In genomic region chr17:25984556-25985305, GRCm38 (mm10) we compare ENCODE assay signal across 9 mouse cellular contexts. TPM values are rescaled to one million over a fixed set of nuclear protein-coding genes. Genes with fewer than 3 reads are reported as not detected.
DNase-seq lines count a peak whose midpoint lies in the region; ATAC-seq and TF ChIP-seq lines count a peak whose summit lies in the region.
"Had no signal": no experiment of that assay in that cellular context is flagged by ENCODE, and none has a peak within 500 bp of the region (broad histone marks: within the 10 kb centered on the region; RNA-seq: fewer than 3 reads in every experiment).

No protein-coding gene starts in this region.

- no peak for TF ChIP-seq POLR2A in embryonic fibroblast, embryonic 13.5 days (IDR thresholded peaks at IDR 0.05; ENCODE audit: low read depth, low read length)

- no peaks in the 10 kb centered on the region for H3K9me3 ChIP-seq in heart, embryonic 11.5 days (replicated peaks; ENCODE audit: control insufficient read depth, low read length)
- H3K9me3 ChIP-seq in limb, embryonic 11.5 days (ENCODE audit: control insufficient read depth, low read length) = no peaks in the 10 kb centered on the region
- H3K9me3 ChIP-seq in neural tube, embryonic 14.5 days (ENCODE audit: control insufficient read depth, low read length) = no peaks in the 10 kb centered on the region

- peak overlapping the region; percentile 61 for H3K27ac ChIP-seq in heart, embryonic 11.5 days (ENCODE audit: low read depth, low read length)
- peak overlapping the region; percentile 71; the same call in 1 of the 2 replicates for H3K27ac ChIP-seq in embryonic fibroblast, embryonic 13.5 days (ENCODE audit: insufficient read depth, low read length)
- H3K27ac ChIP-seq in limb, embryonic 11.5 days (replicated peaks; ENCODE audit: low read depth, low read length) = no peak overlapping the region
- peak overlapping the region; percentile 82 for H3K27ac ChIP-seq in neural tube, embryonic 14.5 days (ENCODE audit: low read depth, low read length)

- DNase-seq in heart, adult 11 months = no peak
- no peak for DNase-seq in limb, embryonic 11.5 days (ENCODE audit: low spot score)
- DNase-seq in right cerebral cortex, postnatal 14 days = no peak
- DNase-seq in gastrocnemius, postnatal 36 days = no peak

- peak overlapping the region; percentile 89 for H3K4me2 ChIP-seq in heart, embryonic 11.5 days
- H3K4me2 ChIP-seq in limb, embryonic 11.5 days (ENCODE audit: low read depth, severe bottlenecking) = peak overlapping the region; percentile 71
- H3K4me2 ChIP-seq in neural tube, embryonic 14.5 days (ENCODE audit: low read depth, low read length) = peak overlapping the region; percentile 54

- peak overlapping the region; percentile 87 for H3K9ac ChIP-seq in heart, embryonic 11.5 days (ENCODE audit: low read depth, low read length)
- H3K9ac ChIP-seq in limb, embryonic 11.5 days (ENCODE audit: low read length) = peak overlapping the region; percentile 92
- H3K9ac ChIP-seq in neural tube, embryonic 14.5 days (replicated peaks; ENCODE audit: low read depth, low read length) = peak overlapping the region; percentile 84

- peaks cover 57% of the 10 kb centered on the region for H3K79me2 ChIP-seq in C2C12 (ENCODE audit: control insufficient read depth, insufficient read depth)

- H3K36me3 ChIP-seq in heart, embryonic 11.5 days (ENCODE audit: control insufficient read depth, insufficient read depth, low read length) = 0 out of 2 replicates have a peak, but pooled peaks cover 2% of the 10 kb centered on the region
- peaks cover under 1% of the 10 kb centered on the region for H3K36me3 ChIP-seq in C2C12 (ENCODE audit: control insufficient read depth, insufficient read depth)
- H3K36me3 ChIP-seq in limb, embryonic 11.5 days (ENCODE audit: control insufficient read depth, insufficient read depth, low read length) = peaks cover 4% of the 10 kb centered on the region; the same call in 1 of the 2 replicates
- peaks cover 4% of the 10 kb centered on the region; the same call in 1 of the 2 replicates for H3K36me3 ChIP-seq in neural tube, embryonic 14.5 days (ENCODE audit: control insufficient read depth, insufficient read depth, low read length)

- TF ChIP-seq CTCF in C2C12 (IDR thresholded peaks at IDR 0.05; ENCODE audit: control insufficient read depth, insufficient read depth, insufficient read length) = no peak
- no peak for TF ChIP-seq CTCF in embryonic fibroblast, embryonic 13.5 days (IDR thresholded peaks at IDR 0.05; ENCODE audit: borderline replicate concordance, insufficient read depth, low read length)

- H3K27me3 ChIP-seq in heart, embryonic 11.5 days (ENCODE audit: control insufficient read depth, insufficient read depth, low read length) = no peaks in the 10 kb centered on the region
- H3K27me3 ChIP-seq in C2C12 (ENCODE audit: control insufficient read depth, insufficient read depth, insufficient read length) = no peaks in the 10 kb centered on the region
- H3K27me3 ChIP-seq in limb, embryonic 11.5 days (ENCODE audit: control insufficient read depth, insufficient read depth, low read length) = no peaks in the 10 kb centered on the region
- no peaks in the 10 kb centered on the region for H3K27me3 ChIP-seq in neural tube, embryonic 14.5 days (ENCODE audit: control insufficient read depth, insufficient read depth, low read length)

- H3K4me1 ChIP-seq in heart, embryonic 11.5 days (ENCODE audit: control insufficient read depth, insufficient read depth, low read length) = peaks cover 13% of the 10 kb centered on the region
- H3K4me1 ChIP-seq in embryonic fibroblast, embryonic 13.5 days (ENCODE audit: control insufficient read depth, insufficient read depth, low read length) = peaks cover 8% of the 10 kb centered on the region; the same call in 1 of the 2 replicates
- H3K4me1 ChIP-seq in limb, embryonic 11.5 days (ENCODE audit: control insufficient read depth, insufficient read depth, low read length) = peaks cover 6% of the 10 kb centered on the region
- peaks cover 11% of the 10 kb centered on the region for H3K4me1 ChIP-seq in neural tube, embryonic 14.5 days (ENCODE audit: control insufficient read depth, insufficient read depth, low read length)

- 11% methylated on average over 17 of the region's 17 CpGs for WGBS in heart, embryonic 11.5 days (ENCODE audit: insufficient replicate concordance)
- WGBS in limb, embryonic 11.5 days = 12% methylated on average over 17 of the region's 17 CpGs
- 10% methylated on average over 17 of the region's 17 CpGs for WGBS in neural tube, embryonic 14.5 days

- peak overlapping the region; percentile 73 for H3ac ChIP-seq in C2C12 (ENCODE audit: control insufficient read depth, insufficient read length, low read depth)

- H3K79me3 ChIP-seq in C2C12 (ENCODE audit: low read depth) = peaks cover 53% of the 10 kb centered on the region

- peak overlapping the region; percentile 65 for H3K4me3 ChIP-seq in heart, embryonic 11.5 days (ENCODE audit: low read depth, low read length)
- peak overlapping the region; percentile 86 for H3K4me3 ChIP-seq in C2C12 (ENCODE audit: insufficient read depth, poor library complexity, severe bottlenecking)
- H3K4me3 ChIP-seq in embryonic fibroblast, embryonic 13.5 days (ENCODE audit: insufficient read depth, low read length) = peak overlapping the region; percentile 82
- H3K4me3 ChIP-seq in limb, embryonic 11.5 days (ENCODE audit: low read depth, low read length) = peak overlapping the region; percentile 86
- H3K4me3 ChIP-seq in neural tube, embryonic 14.5 days (ENCODE audit: low read depth, low read length) = peak overlapping the region; percentile 77

- intact Hi-C loops in gastrocnemius, postnatal 36 days (cut with DNase I) = loop anchor here (5.0 kb wide), 1 partner anchor 92 kb away; no protein-coding TSS in a partner anchor

- ATAC-seq in heart, embryonic 11.5 days (replicated peaks; ENCODE audit: insufficient number of reproducible peaks, low FRiP score, low TSS enrichment) = no peak; the same call in 1 of the 2 replicates
- ATAC-seq in limb, embryonic 11.5 days (ENCODE audit: insufficient number of reproducible peaks, low FRiP score, low TSS enrichment, low read depth) = no peak
- no peak for ATAC-seq in neural tube, embryonic 14.5 days (ENCODE audit: low read depth)

TF ChIP-seq in C2C12, 6 proteins besides CTCF, POLR2A, EP300 and RAD21:
- TF ChIP-seq USF1 (IDR thresholded peaks at IDR 0.05; ENCODE audit: low read depth) (no peak), MYOG (IDR thresholded peaks at IDR 0.05; ENCODE audit: control insufficient read depth, extremely low read depth, insufficient read length) (no peak), MAX (IDR thresholded peaks at IDR 0.05) (no peak), MYOD1 (IDR thresholded peaks at IDR 0.05; ENCODE audit: control insufficient read depth, insufficient read length, low read depth) (no peak)
TF ChIP-seq in C2C12: peak in this region for 0.

RNA-seq across cellular contexts. Expression of gene Capn15, which starts 0.9 kb away (rescaled TPM):
- polyA plus RNA-seq in heart, embryonic 11.5 days (2014; fragmentation: Nextera tagmentation; extraction: Ambion mirVana) = 12.7 and 15.2 TPM in 2 replicates
- polyA plus RNA-seq in C2C12 (2012; fragmentation: generic; extraction: Trizol) = 10.6 TPM
- polyA plus RNA-seq in embryonic fibroblast, embryonic 13.5 days (2011; ENCODE audit: insufficient read length, low read depth, missing spikeins) = 10.1 and 10.9 TPM in 2 replicates
- 23.8 and 25.7 TPM in 2 replicates for polyA plus RNA-seq in limb, embryonic 11.5 days (2014; fragmentation: Nextera tagmentation; extraction: Ambion mirVana)
- 21.1 and 24.6 TPM in 2 replicates for polyA plus RNA-seq in neural tube, embryonic 14.5 days (2014; fragmentation: Nextera tagmentation; extraction: Ambion mirVana)
- total RNA-seq in gastrocnemius, postnatal 36 days (2021) = 1 to 10 TPM; 5.4 to 6.5 TPM

RNA-seq across cellular contexts. Expression of gene A930017K11Rik, which starts 32.4 kb away (rescaled TPM):
- polyA plus RNA-seq in heart, embryonic 11.5 days (2014; fragmentation: Nextera tagmentation; extraction: Ambion mirVana) = 0.14 and 0.25 TPM in 2 replicates
- polyA plus RNA-seq in C2C12 (2012; fragmentation: generic; extraction: Trizol) = 0.02 TPM
- not detected in 2 replicates for polyA plus RNA-seq in embryonic fibroblast, embryonic 13.5 days (2011; ENCODE audit: insufficient read length, low read depth, missing spikeins)
- 0.18 and 0.33 TPM in 2 replicates for polyA plus RNA-seq in limb, embryonic 11.5 days (2014; fragmentation: Nextera tagmentation; extraction: Ambion mirVana)
- polyA plus RNA-seq in neural tube, embryonic 14.5 days (2014; fragmentation: Nextera tagmentation; extraction: Ambion mirVana) = 0.08 and 0.30 TPM in 2 replicates
- total RNA-seq in gastrocnemius, postnatal 36 days (2021) = not detected

RNA-seq across cellular contexts. Expression of gene Nhlrc4, which starts 40.0 kb away (rescaled TPM):
- polyA plus RNA-seq in heart, embryonic 11.5 days (2014; fragmentation: Nextera tagmentation; extraction: Ambion mirVana) = 0.34 and 0.42 TPM in 2 replicates
- polyA plus RNA-seq in C2C12 (2012; fragmentation: generic; extraction: Trizol) = 0.46 TPM
- not detected in 2 replicates for polyA plus RNA-seq in embryonic fibroblast, embryonic 13.5 days (2011; ENCODE audit: insufficient read length, low read depth, missing spikeins)
- 0.27 TPM in 1 of 2 replicates, not detected in the other for polyA plus RNA-seq in limb, embryonic 11.5 days (2014; fragmentation: Nextera tagmentation; extraction: Ambion mirVana)
- polyA plus RNA-seq in neural tube, embryonic 14.5 days (2014; fragmentation: Nextera tagmentation; extraction: Ambion mirVana) = not detected in 2 replicates
- not detected for total RNA-seq in gastrocnemius, postnatal 36 days (2021)
- total RNA-seq: left cerebral cortex, postnatal 25 days had no signal

RNA-seq across cellular contexts. Expression of gene Pigq, which starts 40.0 kb away (rescaled TPM):
- 71.2 and 77.1 TPM in 2 replicates for polyA plus RNA-seq in heart, embryonic 11.5 days (2014; fragmentation: Nextera tagmentation; extraction: Ambion mirVana)
- polyA plus RNA-seq in C2C12 (2012; fragmentation: generic; extraction: Trizol) = 43.5 TPM
- 47.8 and 48.0 TPM in 2 replicates for polyA plus RNA-seq in embryonic fibroblast, embryonic 13.5 days (2011; ENCODE audit: insufficient read length, low read depth, missing spikeins)
- polyA plus RNA-seq in limb, embryonic 11.5 days (2014; fragmentation: Nextera tagmentation; extraction: Ambion mirVana) = 50.9 and 52.8 TPM in 2 replicates
- 66.4 and 76.8 TPM in 2 replicates for polyA plus RNA-seq in neural tube, embryonic 14.5 days (2014; fragmentation: Nextera tagmentation; extraction: Ambion mirVana)
- total RNA-seq in gastrocnemius, postnatal 36 days (2021) = 10 to 100 TPM; 24.1 to 27.4 TPM
